Mouse (Mus musculus): ENCODE measurements around the gene Mysm1.

The Mysm1 gene

DNA sequence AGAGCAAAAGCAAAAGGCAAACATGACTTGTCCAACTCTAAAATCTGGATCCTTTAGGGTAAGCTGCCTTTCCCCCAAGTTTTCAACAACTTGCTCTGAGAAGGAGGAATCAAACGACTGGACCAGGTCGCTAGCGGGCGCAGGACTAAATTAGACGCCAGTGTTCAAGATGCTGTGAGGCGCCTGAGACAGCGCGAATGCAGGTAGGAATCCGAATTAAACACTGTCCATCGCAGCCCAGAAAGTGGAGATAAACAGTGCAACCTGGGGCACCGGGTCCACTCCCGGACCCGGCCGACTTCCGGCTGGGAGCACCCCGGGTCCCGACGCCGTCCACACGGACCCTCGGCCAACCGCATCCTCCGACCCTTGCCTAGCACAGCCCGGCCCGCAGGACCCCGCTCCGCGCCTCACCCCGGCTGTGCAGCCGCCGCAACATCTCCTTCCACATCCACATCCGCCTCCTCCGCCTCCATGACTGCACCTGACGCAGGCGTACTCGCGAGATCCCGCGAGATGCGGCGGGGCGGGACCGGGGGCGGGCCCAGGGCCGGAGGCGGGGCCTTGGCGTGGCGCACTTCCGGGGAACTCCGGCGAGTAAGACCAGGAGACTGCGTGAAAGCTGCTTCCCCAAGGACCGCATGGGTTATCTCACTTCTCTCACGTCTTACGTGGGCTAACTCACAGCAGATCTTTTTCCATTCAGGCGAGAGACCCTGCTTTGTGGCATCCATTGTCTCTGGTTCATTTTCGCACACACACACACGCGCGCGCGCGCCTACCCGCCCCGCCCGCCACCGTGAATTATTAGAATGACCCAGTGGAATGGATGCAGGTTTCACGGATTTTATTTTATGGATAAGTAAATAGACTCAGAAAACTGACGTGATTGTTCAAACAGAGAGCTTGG is at the start of gene Mysm1:
Gene Mysm1, minus strand, starts transcription at position 511 of the 910 bp plus-strand sequence.
- DNase-seq: peak; percentile 95

DNA sequence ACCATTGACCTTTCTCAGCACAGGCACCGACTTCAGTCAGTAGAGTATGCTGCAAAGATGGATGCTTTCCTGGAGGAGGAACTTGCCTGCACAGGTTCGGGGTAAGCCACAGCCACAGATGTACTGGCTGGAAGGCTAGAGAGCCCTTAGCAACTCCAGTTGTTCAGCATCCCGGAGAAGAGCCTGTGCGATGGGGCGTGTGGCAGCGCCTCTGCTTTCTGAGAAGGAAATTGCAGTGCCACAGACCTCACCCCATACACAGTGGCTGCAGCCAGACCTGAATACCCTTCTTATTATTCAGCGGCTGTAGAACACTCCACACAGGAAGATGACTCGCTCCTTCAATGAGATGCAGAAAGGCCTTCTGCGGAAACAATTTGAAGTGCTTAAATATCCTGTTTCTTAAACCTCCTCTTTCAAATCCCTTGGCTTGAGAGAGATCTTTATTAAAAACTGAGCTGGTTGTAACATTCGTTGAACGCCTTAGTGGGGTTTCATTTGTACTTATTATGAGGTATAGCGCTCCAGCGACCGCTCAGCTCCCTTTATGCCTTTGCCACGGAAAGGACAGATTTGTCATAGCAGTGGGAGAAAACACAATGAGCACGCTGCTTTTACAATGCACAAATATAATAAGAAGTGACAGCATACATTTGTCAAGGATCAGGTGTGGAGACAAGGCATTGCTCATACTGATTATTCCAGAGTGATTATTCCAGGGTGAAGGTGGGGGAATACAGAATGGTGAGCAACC is 47.1 kb upstream of the Mysm1 start:
- no peak for DNase-seq

GRCm38 (mm10) chr4:95023350-95023953 is 44.6 kb upstream of the Mysm1 start:
- DNase-seq: peak; percentile 20

DNA sequence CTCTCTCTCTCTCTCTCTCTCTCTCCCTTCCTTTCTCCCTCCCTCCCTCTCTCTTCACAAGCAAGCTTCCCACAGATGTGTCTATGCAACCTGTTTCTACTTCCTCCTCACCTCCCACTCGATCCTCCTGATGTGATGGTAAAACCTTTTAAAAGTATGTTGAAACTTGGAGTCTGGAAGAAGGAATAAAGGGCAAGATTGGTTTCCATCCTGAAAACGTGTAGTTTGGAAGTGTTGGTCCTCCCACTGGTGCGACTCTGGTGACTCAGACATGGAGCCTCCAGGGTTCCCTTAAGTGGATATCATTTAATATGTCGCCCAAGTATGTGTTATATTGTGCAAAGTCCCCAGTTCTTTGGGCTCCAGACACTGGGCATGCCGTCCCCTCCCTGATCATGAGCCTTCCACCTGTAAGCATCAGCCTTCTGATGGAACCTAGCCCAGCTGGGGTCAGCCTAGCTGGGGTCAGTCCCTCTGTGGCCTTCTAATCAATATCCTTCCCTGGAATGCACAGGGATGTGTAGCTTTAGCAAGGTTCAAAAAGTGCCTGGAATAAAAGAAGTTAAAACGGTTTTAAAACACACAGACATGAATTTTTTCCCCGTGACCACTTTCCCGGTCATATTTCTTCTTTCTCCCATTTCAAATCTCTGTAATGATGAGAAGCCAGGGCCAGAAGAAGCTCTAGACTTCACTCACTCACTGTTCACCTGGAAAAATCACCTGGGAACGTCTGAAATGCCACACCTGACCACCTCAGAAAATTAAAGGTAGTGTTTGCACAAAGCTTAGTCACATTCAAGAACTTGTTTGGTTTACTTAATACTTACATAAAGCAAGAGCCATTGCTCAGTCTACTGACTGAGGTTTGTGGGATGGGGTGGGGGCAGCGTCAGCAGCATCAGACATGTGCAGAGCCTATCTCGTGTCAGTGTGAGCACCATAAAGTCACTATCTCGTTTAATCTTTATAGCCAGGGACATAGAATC is 43.0 kb upstream of the Mysm1 start:
- no peak for DNase-seq

DNA sequence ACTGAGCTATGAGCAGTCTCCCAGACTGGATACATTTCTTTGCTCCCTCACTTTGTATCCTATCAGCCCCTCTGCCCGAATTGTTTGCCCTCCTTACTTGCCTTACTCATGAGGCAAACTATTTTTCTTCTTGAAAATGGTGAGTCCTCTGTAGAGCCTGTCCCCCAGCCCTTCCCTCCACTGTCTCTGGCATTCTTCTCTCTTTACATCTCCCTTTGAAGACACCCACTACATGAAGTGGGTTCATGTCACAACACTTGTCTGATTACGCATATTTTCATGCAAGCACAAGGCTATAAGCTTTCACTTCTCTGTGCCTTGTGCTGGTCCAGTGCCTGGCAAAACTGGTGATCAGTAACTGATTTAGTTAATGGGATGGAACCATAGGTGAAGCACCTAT is 41.3 kb upstream of the Mysm1 start:
- DNase-seq: no peak

- DNase-seq: no peak
These were observed 39.3 kb upstream of the Mysm1 start for GRCm38 (mm10) chr4:95018221-95018620.

GRCm38 (mm10) chr4:95012706-95013105 is 33.8 kb upstream of the Mysm1 start:
- DNase-seq: no peak

- no peak for DNase-seq
These were observed 33.4 kb upstream of the Mysm1 start for GRCm38 (mm10) chr4:95012256-95012655.

DNA sequence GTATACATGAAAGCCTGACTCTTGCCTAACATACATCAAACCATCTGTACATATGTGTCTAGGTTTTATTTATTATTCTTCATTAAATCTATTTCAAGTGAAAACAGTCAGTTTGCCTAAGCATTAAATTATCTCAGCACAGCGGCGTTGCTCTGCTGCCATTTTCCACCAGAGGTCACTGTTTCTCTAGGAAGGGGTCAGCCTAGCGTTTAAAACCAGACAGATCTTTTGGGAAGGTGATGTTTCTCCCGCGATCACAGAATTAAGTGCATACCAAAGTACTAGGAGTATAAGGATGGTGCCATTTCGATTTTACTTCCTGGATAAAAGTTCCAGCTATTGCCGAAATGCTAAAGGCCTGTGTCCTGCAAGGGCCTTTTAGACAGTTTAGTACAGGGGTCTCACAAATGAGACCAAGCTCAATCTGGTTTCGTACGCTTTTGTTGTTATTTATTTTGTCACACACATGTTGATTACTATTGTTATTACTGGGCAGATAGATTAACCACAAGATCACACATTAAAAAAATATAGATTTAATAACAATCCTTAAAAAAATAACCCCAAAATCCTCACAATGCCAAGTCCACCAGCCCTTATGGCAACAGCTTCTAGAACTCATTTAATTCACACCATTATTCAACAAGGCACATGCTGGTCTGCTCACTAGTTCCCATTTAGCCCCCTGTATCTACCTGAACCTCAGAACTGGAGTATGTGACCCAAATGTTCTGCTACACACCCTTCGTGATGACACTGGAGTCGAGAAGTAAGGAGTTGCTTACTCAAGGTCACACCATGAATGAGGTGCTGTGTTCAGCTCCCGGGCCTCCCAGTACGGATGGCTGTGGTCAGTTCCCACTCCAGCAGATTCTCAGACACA is 29.5 kb upstream of the Mysm1 start:
- DNase-seq: peak; percentile 82

DNA sequence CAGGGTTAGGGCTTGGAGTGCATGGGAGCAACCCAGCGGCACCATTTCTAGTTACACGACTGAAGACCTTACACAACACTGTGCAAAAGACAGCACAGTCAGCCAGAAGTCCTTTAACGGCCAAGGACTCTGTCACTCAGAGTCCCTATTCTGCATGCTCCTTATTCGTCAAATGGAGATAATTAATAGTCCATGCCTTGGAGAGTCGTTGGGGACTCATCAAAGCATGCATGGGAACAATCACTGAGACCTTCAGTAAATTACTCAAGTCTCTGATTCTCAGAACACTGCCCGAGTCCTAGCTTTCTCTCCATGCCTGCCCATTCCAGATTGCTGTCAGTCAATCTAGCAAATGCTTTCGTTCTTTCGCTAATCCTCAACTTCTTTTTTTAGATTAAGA is 28.9 kb upstream of the Mysm1 start:
- no peak for DNase-seq

- no peak for DNase-seq
These were observed 26.4 kb upstream of the Mysm1 start for GRCm38 (mm10) chr4:95005251-95005830.

DNA sequence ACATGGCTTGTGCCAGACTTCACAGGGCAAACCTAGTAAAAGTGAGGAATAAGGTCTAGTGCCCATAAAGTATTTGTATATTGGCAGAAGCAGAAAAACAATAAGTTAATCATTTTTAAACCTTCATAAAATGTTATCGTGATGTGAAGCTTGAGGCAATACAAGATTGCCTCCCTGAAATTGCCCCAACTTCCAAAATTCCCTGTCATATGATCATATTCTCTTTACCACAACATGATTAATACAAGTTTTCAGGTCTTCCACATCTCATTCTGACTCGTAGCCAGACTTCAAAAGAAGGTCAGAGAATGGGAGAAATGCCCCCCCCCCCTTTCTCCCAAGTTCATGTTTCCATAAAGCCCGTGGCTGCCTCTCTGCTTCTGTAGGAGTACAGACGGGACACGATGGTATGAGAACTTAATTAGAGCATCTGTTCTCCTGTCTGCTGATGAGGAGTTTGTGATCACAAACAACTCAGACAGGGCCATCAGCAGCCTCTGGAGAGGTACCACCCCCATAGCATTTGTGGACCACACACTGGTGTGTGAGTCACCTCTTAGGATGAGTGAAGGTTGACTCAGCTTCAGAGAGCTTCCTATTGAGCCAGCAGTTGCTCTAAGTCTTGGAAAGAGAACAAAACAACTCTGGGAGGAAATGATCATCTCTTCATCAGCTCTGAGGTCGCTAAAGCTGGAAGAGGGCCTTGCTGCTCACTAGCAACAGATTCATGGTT is 22.3 kb upstream of the Mysm1 start:
- DNase-seq: no peak

- DNase-seq: no peak
These were observed 21.2 kb upstream of the Mysm1 start for GRCm38 (mm10) chr4:95000147-95000546.

DNA sequence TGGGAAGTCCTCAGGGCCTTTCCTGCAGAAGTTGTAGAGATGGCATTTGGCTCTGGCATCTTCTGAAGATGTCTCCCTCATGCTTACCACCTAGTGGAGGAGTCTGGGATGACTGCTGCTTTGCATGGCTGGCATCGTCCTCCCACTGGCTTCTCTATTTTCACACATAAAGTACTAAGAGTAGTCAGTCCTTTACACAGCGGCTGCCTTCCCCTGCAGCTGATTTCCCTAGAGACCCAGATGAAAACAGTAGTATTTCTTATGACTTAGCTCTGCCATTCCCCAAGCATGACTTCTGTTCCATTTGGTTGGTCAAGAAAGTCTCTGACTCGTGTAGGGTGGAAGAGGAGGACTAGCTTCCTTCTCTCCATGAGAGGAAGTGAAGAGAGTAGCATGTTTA is 20.3 kb upstream of the Mysm1 start:
- no peak for DNase-seq

DNA sequence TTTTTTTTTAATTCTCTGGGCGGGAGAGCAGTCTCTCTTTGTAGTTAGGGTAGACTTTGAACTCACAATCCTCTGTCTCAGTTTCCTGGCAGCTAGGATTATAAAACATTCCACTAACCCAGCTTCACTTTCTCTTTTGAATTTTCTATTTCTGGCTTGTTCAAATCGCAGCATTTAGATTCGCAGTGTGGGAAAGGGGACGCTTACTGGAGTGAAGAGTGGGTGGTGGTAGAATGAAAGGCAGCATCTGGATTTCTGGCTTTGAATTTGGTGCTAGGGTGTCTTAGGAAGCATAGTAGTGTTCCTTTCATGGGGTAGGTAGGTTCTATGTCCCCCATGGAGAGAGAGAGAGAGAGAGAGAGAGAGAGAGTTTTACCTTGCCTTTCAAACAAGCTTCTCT is 17.0 kb upstream of the Mysm1 start:
- no peak for DNase-seq

GRCm38 (mm10) chr4:94990204-94990603 is 11.3 kb upstream of the Mysm1 start:
- DNase-seq: no peak

- DNase-seq: no peak
These were observed 8.8 kb upstream of the Mysm1 start for GRCm38 (mm10) chr4:94987725-94988124.

DNA sequence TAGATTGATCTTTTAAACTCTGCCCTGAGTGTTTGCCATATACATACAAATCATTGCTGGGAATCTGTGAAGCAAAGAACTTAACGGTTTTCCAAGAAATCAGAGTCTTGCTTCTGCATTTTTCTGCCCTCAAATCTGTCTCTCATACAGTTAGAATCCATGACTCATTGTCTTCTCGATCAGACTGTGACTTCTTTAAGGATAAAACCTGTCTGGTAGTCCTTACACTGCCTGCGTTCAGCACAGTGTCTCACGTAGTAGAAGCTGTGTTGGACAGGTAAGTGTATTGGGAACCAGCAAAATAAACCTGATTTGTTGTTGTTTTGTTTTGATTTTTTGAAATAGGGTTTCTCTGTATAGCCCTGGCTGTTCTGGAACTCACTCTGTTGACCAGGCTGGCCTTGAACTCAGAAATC is 608 bp upstream of the Mysm1 start:
- no peak for DNase-seq

DNA sequence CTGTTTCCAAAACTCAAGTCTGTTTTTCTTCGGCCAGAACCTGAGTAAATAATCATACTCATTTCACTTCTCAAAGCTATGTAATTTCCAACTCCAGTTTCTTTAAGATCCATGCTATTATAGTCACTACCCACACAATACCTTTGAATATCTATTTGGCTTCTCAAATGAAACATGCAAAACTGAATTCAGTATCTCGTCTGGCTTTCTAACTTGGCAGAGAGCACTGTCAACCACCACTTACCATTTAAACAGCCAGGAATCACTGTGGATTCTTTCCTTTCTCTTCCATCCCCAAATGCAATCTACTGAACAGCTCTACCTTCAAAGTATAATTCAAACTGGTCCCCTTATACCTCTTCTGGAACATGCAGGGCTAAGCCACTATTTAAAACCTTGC is 5.6 kb downstream of the Mysm1 start:
- no peak for DNase-seq

DNA sequence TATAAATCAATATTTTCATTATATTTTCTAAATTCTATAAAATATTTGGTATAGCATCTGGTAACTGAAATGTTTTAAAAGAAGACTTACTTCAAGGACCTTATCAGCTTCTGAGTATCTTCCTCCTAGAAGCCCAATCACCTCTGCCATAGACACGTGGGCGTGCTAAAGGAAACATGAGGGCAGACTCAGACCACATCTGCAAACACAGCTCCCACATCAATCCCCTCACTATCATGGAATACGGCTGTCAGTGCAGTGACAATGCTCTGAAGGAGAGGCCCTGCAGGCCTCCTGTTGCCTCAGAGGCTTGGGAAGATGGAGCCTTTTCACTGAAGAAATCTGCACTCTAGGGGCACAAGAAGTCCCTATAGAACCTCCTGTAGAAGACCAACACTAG is 26.1 kb downstream of the Mysm1 start:
- no peak for DNase-seq
